Mouse (Mus musculus) A20 (cell line): ENCODE data around the gene Nprl2.

Source experiments
- DNase-seq: peaks from one replicate; pipeline ENCODE4 v3.0.0-alpha.2; 2011; ENCODE audit warnings: low read depth, low spot score

Nprl2 gene

GRCm38 (mm10) chr9:107534408-107535202 is 7.4 kb upstream of the Nprl2 start:
- peak; percentile 50 for DNase-seq

DNA sequence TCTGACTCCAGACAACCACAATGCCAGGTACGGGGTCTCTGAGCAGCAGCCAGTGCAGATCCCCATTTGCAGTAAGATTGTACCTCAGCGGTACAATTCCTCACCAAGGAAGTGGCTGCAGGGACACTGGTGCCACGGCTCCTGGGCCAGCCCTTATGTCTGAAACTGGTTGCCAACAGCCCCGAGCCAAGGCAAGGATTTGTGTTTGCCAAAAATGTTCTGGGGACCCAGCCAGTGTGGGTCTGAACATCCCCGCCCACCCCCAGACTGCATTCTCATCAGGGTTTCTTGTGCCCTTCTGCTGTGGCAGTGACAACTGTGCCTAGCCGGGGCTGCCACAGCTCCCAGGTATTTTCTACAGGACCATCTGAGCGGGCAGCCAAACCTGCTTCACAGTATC is 3.8 kb upstream of the Nprl2 start:
- no peak for DNase-seq

DNA sequence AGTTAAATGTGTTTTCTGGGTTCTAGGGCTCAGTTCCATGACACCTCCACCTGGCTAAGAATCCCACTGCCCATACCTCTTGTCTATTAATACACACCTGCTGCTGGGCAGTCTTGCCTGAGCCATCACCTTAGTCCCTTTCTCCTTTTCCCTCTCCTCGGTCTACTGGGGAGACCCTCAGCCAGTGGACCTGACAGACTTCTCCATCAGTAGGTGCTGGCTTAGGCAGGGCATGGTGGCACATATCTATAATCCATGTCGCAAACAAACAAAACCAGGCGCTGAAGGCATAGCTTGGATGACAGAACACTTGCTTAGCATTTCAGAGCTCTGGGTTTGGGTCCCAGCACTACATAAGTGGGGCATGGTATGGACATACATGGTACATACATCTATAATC is 3.3 kb upstream of the Nprl2 start:
- no peak for DNase-seq

GRCm38 (mm10) chr9:107539940-107540339 is 2.1 kb upstream of the Nprl2 start:
- DNase-seq = no peak

- DNase-seq = no peak
Measured at GRCm38 (mm10) chr9:107540420-107540819, 1.6 kb upstream of the Nprl2 start.

GRCm38 (mm10) chr9:107541005-107541404 is 1.0 kb upstream of the Nprl2 start:
- no peak for DNase-seq

DNA sequence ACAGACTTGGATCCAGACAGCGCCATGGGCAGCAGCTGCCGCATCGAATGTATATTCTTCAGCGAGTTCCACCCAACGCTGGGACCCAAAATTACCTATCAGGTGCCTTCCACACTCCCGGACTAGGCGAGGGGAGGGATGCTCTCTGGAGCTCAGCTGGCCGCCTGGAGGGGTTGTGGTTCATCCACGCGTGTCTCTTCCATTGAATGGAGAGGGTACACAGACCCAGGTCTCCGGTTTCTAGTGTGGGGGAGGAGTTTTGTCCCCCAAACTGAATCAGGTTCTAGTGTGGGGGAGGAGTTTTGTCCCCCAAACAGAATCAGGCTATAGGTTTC is 293 bp downstream of the Nprl2 start:
- no peak for DNase-seq

DNA sequence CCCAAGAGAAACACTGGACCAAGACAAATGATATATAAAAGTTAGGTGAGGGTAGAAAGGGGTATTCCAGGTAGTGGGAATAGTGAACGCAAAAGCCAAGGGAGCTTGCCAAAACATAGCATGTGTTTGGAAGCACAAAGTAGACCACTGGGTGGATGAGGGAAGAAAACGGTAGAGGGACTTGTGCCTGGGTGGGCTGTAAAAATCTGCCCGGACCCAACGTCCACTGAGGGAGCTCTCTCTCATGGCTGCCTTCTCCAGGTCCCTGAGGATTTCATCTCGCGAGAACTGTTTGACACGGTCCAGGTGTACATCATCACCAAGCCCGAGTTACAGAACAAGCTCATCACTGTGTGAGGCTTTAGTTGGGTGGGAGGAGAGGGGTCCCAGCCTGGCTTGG is 695 bp downstream of the Nprl2 start:
- no peak for DNase-seq

DNA sequence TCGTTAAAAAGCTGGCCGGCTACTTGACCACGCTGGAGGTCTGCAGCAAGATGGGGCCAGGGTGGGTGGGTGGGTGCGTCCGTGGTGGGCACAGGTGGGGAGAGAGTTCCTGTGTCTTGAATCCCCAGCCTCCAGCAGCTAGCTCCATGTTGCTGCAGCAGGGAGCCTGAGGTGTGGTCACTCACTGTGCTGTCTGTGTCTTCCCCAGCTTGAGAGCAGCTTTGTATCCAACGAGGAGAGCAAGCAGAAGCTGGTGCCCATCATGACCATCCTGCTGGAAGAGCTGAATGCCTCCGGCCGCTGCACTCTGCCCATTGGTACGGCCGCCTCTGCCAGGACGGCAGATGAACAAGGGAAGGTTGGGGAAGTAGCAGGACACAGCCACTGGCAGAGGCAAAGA is 1.3 kb downstream of the Nprl2 start:
- DNase-seq = no peak

- no peak for DNase-seq
Measured at GRCm38 (mm10) chr9:107544196-107544700, 2.2 kb downstream of the Nprl2 start.

DNA sequence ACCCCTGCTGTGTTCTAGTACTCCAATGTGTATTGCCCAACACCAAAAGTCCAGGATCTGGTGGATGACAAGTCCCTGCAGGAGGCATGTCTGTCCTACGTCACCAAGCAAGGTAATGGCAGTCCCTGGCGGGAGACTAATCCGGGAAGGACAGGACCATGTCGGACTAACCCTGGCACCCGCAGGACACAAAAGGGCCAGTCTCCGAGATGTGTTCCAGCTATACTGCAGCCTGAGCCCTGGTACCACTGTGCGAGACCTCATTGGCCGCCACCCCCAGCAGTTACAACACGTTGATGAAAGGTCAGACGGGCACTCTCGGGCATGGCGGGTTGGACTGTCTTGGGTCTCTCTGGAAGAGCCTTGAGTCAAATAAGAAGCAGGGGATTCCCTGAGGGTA is 2.7 kb downstream of the Nprl2 start:
- DNase-seq = no peak

DNA sequence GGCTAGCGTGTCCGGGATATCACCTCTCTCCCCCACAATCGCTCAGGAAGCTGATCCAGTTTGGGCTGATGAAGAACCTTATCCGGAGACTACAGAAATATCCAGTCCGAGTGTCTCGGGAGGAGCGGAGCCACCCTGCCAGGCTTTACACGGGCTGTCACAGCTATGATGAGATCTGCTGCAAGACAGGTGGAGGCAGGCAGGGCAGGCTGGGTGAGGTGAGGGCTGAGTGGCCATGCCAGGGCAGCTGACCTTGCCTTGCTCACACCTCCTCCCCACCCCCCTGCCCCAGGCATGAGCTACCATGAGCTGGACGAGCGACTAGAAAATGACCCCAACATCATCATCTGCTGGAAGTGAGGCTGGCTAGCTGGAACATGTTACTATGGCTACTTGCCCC is 3.2 kb downstream of the Nprl2 start:
- no peak for DNase-seq

- peak; percentile 74 for DNase-seq
Measured at GRCm38 (mm10) chr9:107545602-107546001, 3.6 kb downstream of the Nprl2 start.

DNA sequence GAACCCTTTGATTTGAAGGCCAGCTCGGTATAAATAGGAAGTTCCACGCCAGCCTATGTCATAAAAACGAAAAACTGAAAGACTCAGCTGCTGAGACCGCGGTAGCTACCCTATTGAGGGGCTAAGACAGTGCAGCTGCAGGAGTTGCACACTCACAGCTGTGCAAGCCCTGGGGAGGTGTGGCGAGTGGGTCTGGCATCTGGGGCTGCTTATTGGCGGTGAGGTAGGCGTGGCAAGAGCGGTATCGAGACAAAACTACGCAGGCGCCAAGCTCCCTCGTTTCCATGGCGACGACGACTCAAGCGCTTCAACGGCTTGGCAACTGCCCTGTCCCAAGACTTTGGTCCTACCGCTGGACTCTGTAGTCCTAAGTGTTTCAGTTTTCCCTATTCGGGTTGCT is 5.0 kb downstream of the Nprl2 start, which contains the start of gene Zmynd10:
Zmynd10 (plus strand) TSS at position 273 of the 400 bp plus-strand sequence.
- DNase-seq = peak; percentile 94

GRCm38 (mm10) chr9:107547957-107548356 is 5.9 kb downstream of the Nprl2 start:
- no peak for DNase-seq

DNA sequence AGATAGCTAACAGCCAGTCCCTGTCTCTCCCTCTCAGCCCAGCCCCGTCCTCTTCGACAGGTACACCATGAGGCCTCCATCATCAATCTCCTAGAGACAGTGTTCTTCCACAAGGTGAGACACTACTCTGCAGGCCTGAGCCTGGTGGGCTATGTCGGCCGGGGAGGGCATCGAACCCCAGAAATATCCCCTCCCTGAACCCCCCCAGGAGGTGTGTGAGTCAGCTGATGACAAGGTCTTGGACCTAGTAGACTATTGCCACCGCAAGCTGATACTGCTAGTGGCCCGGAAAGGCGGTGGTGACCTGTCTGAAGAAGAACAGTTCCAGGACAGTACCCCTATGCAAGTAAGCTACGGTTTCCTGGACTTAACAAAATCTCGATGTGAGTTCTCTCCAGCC is 6.8 kb downstream of the Nprl2 start:
- no peak for DNase-seq

DNA sequence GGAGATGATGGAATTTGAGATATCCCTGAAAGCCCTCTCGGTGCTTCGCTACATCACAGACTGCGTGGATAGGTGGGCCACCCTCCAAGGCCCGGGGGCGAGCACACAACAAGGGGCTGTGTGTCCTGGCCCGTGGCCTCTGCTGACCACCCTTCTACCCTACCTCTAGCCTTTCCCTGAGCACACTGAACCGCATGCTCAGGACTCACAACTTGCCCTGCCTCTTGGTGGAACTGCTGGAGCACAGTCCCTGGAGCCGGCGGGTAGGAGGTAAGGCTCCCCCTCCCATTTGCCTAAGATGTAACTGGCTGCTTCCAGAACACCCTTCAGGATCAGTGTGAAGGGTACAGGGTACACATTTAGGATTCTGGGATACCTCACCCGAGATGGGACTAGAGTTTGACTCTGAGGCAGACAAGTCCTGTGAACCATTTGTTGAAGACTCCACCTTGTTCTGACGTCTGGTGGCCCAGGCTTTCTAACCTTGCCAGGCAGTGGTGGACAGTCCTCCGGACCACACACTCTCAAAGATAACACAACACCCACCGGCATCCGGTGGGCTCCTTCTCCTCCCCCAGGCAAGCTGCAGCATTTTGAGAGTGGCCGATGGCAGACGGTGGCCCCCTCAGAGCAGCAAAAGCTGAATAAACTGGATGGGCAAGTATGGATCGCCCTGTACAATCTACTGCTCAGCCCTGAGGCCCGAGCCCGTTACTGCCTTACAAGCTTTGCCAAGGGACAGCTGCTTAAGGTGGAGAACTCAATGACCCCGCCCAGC is 7.5 kb downstream of the Nprl2 start:
- DNase-seq = no peak

DNA sequence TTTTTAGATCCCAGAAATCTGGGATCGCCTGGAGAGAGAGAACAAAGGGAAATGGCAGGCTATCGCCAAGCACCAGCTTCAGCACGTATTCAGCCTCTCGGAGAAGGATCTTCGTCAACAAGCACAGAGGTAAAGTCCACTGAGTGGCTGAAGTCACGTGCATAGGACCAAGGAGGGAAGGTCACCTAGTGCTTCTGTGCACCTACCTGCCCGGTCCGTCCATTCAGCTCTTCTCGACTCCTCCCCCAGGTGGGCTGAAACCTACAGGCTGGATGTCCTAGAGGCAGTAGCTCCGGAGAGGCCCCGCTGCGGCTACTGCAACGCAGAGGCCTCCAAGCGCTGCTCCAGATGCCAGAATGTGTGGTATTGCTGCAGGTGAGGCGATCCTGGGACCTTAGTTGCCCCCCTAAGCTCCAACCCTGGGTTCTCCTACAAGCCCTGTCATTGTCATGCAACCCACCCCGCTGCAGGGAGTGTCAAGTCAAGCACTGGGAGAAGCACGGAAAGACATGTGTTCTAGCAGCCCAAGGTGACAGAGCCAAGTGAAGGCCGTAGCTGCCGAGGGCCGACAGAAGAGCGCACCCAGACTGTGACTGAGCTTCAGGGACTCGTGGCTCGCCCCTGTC is 8.6 kb downstream of the Nprl2 start:
- DNase-seq = no peak

GRCm38 (mm10) chr9:107551117-107551889 is 9.3 kb downstream of the Nprl2 start, which contains the start of gene Rassf1:
Gene Rassf1, plus strand, starts transcription at chr9:107551555.
- DNase-seq = no peak

DNA sequence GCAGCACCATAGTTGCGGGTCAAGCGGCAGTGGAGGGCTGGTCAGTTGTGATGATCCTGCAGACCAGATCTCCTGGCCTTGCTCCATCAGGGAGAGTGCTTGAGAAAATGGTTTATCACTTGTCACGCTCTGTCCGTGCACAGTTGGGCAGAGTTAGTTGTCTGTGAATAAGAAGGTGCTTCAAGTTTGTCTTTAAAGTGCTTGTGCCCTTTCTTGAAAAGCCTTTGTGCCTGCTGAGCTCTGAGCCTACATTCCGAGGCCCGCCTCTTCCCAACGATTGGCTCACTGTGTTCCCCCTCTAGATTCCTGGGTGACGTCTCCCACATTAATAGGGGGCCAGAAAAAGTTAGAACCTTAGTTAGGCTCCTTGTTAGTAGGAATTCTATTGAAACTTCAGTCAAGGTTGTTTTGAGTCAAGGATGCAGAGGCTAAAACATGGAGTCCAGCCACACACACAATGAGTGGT is 9.9 kb downstream of the Nprl2 start:
- DNase-seq = no peak

DNA sequence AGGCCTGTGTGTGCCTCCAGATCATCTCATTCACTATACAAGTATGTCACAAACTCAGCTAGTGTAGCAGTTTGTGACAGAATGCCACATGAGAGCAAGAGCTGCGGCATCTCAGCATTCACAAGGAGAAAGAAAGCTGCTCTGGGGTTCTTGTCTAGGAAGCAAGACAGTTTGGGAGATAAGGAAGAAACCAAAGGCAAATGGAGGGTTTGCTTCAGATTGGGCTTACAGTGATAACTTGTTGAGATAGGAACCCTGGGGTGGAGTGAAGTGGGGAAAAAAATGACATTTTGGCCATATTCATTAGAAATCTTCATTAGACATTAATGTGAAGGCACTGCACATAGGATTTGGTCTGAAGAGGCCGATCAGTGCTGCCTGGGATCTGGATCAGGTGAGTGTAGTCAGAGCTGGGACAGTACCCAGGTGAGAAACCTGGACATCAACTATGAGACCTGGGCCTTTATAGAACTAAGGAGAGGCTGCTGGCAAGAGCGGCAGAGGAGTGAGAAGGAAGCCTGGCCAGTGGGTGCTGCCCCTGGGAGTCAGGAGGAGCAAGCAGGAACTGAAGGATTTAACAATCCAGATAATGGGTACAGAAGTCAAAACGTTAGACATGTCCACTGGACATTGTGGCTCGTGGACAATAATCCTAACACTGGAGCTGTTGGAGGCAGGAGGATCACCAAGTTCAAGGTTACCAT is 10.8 kb downstream of the Nprl2 start:
- no peak for DNase-seq
